Mouse (Mus musculus) bone marrow macrophage, adult 2 months (primary cell): ENCODE data around the gene Tmem254b.
"Not testable (repeated sequence)": the region's sequence is repeated elsewhere in the genome, so short reads cannot be mapped to it uniquely, and the experiment has no call there.

Source experiments
- CTCF ChIP-seq: IDR thresholded peaks from 2 replicates; pipeline ENCODE4 v1.5.1; 2012; ENCODE audit warnings: low read depth, mild to moderate bottlenecking, low read length, moderate library complexity
- POLR2A ChIP-seq: IDR thresholded peaks from 2 replicates; pipeline ENCODE4 v1.6.1; 2012; ENCODE audit warnings: mild to moderate bottlenecking, low read depth, low read length, borderline replicate concordance

GRCm38 (mm10) chr14:26237183-26237582 lies 30.3 kb upstream of the Tmem254b start:
- not testable (repeated sequence) for TF ChIP-seq CTCF, POLR2A
